Mouse (Mus musculus): ENCODE measurements around the gene Chmp4b. TPM values are rescaled to one million over a fixed set of nuclear protein-coding genes. Genes with fewer than 3 reads are reported as not detected.

Gene Chmp4b
- 260 and 272 TPM in 2 replicates for polyA plus RNA-seq (2012; rRNA removed)

DNA sequence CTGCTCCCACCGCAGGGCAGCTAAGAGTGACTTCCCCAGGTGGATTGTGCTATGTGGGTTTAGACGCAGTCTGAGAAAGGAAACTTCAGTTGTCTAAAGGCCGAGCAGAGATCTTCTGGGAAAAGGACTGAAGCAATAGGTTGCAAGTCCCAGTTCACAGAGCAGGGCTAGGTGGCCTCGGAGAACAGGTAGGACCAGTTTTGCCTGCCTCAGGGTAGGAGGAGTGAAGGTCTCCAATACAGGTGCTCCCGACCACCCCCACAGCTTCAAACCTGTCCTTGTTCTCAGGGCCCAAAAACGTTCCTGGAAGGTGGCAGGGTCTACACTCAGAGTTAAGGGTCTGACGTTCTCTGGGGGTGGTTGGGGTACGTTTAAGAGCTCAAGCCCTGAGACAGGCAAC lies at the start of gene Chmp4b:
Gene Chmp4b (plus strand): TSS at position 343 of the 400 bp plus-strand sequence.
- peak; percentile 45 for DNase-seq (ENCODE audit: low spot score)

DNA sequence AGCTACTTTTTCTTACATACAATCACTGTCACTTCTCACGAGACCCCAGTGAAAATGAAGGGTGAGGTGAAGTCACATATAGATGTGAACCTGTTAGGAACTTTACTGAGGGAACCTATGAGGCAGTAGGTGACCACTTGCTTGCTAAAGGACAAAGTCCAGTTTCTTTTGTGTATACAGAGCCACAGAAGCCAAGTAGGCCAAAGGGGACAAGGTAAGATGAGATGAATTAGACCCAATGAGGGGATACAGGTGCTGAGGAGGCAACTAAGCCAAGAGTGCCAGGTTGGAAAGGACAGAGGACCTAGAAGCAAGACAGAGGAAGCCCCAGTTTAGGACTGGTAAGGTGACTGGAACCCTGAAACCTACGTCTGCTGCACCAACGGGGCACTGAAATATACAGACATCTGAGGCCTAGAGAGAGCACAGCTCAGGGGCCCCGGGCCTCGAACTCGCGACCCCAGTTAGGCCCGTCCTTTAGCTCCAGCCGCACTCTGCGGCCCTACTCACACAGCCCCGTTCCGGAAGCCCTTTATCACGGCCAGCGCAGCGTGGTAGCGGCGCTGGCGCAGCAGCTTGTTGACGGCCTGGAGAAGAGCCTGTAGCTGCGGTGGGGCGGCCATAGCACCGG lies 48.4 kb upstream of the Chmp4b start:
- no peak for DNase-seq (ENCODE audit: low spot score)

DNA sequence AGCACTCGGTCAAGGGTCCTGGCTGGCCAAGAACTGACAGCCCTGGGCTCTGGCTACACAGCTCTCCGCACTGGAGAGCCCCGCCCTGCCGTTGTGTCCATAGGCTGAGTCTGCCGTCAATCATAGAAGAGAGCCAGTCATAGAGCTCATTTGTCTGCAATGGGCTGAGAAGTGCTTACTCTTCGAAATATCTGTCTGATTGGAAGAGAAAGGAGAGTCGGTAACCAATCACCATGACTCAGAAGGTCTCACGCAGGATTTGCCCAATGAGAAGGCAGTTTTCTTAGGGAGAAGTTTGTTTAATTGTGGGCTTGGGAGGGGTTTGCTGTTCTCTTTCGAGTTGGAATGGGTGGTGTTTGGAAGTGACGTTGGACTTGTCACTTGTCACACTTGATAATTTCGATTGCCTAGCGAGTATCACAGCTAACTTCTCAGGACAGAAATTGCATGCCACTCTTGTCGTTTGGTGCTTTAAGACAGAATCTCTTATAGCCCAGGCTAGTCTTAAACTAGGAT lies 47.8 kb upstream of the Chmp4b start, which contains the start of gene Pxmp4:
Gene Pxmp4 (minus strand): TSS at position 71 of the 516 bp plus-strand sequence.
- peak; percentile 93 for DNase-seq (ENCODE audit: low spot score)

DNA sequence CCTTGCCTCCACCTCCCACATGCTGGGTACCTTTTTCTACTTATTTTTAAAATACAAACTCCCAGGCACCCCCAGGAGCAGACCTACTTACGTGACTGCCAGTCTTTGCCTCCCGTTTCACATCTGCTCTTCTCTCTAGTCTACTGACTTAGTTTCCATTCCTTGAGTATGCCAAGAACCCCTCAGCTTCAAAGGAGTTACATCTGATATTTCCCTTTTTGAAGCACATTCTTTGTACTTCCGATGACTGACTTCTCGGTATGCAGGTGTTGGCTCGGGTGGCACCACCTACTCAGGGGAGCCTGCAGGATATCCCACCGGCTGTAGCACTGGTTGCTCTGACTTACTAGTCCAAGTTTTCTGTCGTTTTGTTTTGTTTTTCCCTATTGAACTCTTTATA lies 47.3 kb upstream of the Chmp4b start:
- no peak for DNase-seq (ENCODE audit: low spot score)

DNA sequence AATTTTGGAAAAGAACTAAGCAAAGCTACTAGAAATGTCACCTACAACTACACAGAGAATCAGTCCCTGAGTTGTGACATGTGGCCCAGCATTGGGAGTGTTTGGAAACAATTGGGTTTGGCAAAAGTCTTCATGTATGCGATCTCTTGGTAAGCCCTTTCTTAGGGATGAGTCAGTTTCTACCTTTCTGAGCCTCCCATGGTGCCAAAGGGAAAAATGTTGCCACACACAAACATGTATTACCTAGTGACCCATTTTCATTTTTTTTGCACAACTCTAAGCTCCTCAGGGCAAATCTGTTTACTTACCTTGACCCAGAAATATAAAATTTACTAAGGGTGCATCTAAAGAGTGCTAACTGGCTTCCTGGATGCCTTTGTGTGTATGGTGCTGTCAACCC lies 44.5 kb upstream of the Chmp4b start:
- no peak for DNase-seq (ENCODE audit: low spot score)

DNA sequence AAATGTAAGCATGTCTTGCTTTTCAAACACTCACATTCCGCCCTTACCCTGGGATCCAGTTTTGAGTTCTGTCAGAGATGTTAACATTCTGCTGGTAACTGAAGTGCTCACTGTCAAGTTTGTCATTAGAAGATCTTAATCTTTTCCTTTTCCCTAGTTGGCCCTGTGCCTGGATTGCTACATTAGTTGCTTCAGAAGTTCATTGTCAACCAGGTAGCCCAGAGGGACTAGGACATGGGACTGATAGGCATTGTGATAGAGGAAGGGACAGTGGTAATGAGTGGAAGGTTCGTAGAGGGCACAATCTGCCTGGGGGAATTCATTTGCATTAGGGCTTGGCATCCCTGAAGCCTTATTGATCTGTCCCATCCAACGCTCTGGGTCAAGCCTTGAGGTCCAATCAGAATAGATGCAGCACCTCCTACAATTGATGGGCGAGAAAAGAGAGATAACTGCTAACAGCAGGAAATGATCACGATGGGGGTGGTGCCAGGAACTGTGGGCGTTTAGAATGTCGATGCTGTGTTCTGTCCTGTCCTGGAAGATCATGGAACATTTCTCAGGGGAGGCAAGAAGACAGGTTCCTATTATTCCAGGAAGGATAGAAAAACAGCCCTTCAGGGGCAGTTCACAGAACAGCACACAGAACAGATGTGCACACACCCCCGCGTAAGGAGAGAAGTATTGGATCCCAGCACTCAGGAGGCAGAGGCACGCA lies 42.3 kb upstream of the Chmp4b start:
- no peak for DNase-seq (ENCODE audit: low spot score)

DNA sequence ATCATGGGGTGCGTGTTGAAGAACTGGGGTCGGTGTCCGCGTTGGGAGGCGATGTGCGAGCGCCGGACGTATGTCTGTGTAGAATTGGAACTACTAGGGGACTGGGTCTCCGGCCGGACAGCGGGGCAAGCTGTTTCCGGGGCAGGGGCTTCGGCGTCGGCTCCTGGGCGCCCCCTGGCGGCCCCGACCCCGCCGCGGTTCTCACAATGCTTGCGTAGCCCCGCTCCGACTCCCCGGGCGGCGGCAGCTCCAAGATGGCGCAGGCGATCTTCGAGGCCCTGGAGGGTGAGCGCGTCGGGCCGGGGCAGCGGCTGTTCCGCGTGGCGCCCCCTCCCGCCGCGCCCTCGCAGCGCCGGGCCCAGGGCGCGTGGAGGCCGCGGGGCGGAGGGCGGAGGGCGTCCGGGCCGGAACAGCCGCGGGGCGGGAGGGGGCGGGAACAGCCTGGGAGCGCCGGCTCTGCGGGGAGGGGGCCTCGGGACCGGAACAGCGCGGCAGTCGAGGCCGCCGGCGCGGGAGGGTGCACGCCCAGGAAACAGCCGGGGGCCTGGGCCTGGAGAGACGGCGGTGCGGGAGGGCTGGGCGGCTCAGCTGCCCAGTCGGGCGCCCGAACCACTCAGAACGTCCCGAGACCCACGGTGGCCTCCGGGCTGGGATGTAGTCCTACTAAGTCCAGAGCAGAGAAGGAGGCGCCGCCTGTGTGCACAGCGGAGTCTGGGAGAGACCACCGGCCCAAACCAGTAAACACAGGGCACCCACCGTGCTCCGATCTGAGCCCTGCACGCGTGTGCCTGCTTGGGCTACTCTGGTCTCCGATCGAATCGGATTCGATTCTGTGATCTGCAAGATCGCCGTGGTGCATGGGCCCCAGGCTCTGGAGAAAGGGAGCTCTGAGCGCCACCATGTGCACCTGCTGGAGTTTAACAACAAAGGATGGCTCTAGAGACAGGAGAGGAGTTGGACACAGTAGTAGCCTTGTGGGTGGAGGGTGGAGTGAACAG lies 38.1 kb upstream of the Chmp4b start, which contains the start of the genes Zfp341 and 4930519P11Rik:
Gene Zfp341 (plus strand): TSS at position 180 of the 998 bp plus-strand sequence.
Gene 4930519P11Rik (minus strand): TSS at position 320 of the 998 bp plus-strand sequence.
- DNase-seq (ENCODE audit: low spot score), result peak; percentile 87

DNA sequence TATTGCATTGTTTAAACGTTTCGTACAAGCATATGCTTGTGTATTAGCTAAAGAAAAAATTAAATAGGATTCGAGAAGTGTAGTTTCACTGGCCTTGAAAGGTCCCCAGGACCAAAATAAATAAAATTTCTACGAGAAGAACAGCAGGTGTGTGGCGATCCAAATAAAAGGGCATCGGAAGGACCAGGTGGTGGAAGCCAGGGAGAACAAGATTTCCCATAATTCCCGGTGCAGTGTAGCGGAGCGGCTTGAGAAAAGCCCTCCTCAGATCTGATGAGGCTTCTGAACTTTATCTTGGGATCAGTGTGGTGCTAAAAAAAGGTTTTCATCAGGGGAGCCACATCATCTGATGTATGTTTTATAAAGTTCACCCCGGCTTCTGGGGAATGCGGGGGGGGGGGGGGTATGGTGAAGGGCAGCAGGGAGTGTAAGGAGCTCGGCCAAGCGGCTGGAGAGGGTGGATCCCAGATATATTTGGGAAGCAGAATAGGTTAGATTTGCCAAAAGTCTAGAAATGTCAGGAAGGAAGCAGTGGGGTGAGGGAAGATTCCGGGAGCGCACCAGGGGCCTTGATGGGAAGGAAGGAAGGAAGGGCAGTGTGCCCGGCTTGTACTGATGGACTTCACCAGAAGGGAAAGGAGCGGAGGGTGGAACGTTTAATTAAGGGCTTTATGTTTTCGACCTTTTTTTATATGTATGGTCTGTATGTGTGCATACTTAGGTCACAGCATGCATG lies 36.5 kb upstream of the Chmp4b start:
- DNase-seq (ENCODE audit: low spot score), result no peak

DNA sequence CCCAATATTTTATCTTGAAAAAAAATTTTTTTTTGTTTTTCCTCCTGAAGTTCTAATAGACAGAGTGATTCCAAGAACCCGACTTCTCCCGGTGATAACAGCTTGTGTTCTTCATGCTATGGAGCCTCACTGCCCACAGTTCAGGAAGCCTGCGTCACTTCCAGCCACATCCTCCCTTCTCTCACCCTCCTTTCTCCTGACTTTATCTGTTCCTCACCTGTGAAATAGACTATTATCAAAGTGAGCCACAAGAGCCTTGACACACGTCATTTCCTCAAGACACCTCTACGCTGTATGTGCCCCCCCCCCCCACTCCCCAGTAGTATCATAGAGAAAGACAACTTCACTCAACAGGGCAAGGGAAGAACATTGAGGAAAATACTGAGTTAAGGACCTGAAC lies 35.8 kb upstream of the Chmp4b start:
- DNase-seq (ENCODE audit: low spot score), result no peak

DNA sequence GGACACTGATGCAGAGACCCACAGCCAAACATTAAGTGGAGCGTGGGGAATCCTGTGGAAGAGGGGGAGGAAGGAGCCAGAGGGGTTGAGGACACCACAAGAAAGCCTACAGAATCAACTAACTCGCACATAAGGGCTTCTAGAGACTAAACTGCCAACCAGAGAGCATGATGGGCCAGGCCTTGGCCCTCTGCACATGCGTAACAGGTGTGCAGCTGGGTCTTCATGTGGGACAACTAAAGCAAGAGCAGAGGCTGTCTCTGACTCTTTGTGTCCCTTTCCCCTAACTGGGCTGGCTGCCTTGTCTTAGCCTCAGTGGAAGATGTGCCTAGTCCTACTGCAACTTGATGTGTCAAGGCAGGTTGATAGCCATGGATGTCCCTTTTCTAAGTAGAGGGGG lies 34.4 kb upstream of the Chmp4b start:
- no peak for DNase-seq (ENCODE audit: low spot score)

DNA sequence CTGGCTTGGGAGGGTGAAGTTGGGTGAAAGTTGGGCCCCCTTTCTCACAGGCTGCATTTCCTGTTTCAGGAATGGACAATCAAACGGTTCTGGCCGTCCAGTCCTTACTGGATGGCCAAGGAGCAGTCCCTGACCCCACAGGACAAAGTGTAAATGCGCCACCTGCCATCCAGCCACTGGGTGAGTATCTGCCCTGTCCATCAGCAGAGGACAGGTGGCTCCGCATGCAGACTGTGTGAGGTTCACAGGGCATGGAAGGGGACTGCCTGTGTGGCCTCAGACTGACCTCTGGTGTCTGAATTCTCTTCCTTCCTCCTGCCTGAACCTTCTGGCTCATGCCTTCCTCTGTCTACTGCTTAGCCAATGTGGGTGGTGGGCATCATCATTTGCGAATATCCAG lies 29.8 kb upstream of the Chmp4b start:
- DNase-seq (ENCODE audit: low spot score), result no peak

DNA sequence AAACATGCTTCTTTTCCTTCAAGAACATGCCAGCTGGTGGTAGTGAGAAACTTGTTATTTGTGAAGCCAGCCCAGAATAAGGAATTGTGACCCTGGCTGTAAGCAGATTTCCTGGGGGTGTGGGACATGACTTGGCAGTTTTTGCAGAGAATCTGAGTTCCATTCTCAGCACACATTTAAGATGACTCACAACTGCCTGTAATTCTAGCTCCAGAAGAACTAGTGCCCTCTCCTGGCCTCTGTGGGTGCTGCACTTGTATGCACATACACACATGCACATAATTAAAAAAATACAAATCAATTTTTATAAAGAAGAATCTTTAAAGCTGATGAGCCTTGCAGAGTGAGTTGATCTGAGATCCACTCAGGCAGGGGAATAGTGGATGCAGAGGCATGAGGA lies 27.4 kb upstream of the Chmp4b start:
- DNase-seq (ENCODE audit: low spot score), result no peak

DNA sequence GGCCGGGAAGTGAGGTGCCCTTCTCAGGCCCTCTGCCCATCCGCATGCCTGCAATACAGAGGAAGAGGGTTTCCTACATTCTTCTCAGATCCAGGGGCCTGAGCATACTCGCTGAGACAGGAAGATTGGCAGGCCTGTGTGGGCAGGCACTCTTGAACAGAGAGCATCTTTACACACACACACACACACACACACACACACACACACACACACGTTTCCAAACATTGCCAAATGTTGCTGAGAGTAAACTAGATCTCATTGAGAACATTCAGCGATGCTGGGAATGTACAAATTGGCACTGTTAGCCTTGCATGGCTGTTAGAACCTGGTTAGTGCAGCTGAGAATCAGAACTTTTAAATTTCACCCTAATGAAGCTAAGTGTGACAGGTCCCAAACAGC lies 21.0 kb upstream of the Chmp4b start:
- no peak for DNase-seq (ENCODE audit: low spot score)

DNA sequence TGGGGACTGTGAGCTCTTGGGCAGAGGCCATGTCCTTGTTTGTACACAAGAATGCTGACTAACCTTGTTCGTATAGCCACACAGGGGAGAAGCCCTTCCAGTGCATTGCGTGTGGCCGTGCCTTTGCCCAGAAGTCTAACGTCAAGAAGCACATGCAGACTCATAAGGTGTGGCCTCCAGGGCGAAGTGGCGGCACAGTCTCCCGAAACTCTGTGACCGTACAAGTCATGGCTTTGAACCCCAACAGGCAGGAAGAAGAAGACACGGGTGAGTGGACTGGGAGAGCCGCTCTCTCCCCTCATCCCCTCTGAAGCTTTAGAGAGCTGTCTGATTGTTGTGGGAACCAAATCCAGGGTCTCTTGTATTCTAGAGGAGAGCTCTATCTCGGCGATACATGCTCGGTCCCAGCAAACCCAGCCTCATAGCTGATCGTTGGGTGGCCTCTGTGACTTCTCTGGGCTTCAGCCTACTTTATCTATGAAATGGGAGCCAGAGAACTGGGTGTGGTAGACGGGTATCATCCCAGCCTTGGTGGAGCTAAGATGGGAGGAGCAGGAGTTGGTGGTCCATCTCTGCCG lies 19.2 kb upstream of the Chmp4b start:
- DNase-seq (ENCODE audit: low spot score), result no peak

DNA sequence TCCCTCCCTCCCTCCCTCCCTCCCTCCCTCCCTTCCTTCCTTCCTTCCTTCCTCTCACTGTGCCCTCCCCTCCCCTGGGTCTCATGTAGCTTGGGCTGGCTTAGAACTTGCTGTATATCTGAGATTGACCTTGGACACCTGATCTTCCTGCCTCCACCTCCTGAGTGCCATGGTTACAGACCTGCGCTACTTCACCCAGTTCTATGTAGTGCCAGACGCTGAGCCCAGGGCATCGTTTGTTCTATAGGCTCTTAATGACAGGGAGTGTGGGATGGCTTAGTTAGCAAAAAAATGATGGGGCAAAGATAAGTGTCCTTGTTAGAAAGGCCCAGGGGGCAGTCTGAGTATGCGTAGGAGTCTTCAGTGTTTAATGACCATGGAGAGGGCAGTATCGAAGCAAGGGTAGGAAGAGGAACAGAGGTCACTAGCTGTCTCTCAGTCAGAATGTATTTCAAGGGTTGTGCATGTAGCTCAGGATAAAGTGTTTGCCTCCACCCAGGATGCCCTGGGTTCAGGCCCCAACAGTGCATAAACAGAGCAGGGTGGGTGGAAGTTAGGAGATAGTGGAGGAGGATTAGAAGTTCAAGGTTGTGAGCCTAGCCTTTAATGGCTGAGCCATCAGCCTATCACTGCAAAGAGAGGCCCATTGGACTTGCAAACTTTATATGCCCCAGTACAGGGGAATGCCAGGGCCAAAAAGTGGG lies 18.3 kb upstream of the Chmp4b start:
- DNase-seq (ENCODE audit: low spot score), result no peak

DNA sequence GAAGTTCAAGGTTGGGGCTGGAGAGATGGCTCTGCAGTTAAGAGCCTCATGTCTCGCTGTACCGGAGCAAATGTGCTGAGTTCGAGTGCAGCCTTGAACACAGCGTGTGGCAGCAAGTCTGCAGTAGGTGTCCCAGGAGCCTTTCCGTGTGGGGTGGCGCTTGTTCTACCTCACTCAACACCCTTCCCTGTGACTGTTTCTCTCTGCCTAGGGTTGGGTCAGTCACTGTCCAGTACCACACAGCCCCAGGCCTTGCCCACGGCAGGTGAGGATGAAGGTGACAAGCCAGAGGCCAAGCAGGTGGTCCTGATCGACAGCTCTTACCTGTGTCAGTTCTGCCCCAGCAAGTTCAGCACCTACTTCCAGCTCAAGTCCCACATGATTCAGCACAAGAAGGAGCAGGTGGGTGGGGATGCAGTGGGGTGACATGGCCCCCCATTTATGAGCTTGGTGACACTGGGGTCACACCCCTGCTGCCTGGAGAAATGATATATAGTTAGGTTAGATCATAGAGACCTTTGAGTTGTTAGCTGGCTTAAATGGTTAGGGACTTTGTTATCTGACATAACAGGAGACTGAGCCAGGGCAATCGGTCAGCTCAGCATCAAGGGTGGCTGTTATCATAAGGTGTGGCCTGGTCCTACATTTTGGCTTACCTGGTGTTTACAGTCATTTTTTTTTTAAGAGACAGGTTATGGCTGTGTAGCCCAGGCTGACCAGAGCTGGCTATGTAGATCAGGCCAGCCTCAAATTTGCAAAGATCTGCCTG lies 17.4 kb upstream of the Chmp4b start:
- no peak for DNase-seq (ENCODE audit: low spot score)

DNA sequence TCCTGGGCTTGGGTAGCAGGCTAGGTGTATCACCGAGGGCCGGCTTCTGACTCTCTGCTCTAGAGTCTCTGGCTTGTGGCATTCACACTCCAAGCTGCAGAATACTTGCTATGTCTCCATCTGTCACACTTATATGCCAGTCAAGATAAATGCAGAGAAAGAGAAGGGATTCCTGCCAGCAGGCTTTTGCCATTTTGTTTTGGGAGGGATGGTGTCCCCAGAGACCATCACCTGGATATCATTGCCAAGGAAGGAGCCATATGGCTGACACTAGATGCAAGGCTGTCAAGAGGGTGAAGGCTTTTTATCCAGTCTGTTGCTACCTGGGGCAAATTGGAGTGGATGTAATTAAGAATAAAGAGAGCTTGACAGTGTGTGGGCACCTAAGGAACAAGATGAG lies 15.7 kb upstream of the Chmp4b start:
- no peak for DNase-seq (ENCODE audit: low spot score)

DNA sequence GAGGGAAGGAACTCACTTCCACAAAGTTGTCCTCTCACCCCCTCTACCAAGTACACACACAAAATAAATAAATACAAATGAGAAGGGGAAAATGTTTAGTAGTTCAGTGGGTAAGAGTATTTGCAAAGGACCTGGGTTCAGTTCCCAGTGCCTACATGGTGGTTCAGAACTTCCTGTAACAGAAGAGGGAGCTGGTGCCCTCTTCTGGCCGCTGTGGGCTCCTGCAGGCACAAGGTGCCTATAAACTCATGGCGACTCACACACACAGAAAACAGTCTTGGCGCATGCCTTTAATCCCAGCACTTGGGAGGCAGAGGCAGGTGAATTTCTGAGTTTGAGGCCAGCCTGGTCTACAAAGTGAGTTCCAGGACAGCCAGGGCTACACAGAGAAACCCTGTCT lies 13.0 kb upstream of the Chmp4b start:
- no peak for DNase-seq (ENCODE audit: low spot score)

DNA sequence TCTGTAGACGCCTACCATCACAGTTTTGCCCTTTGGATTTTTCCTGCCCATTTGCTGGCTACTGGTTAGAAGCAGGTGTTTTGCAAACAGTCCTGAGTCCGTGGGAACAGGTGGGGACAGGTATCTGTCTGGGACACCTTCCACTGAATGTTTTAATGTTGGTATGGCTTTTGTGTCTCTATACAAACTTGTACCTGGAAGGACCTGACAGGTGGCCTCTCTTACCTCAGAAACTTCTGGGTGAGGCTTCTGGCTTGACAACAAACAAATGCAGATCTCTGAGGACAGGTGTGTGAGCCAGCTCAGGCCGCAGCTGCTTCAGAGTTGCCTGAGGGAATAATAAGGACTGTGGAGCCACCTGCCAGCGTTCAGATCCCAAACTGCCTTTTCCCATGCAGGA lies 12.4 kb upstream of the Chmp4b start:
- no peak for DNase-seq (ENCODE audit: low spot score)
